Mouse (Mus musculus): ENCODE results near the gene Tas1r1.

Tas1r1 gene

GRCm38 (mm10) chr4:151988342-151989109 lies 49.8 kb downstream of the Tas1r1 start, which contains the start of gene Thap3:
Thap3 (minus strand) TSS chr4:151988997.
- peak; percentile 69 to 81 for DNase-seq (ENCODE audit: low spot score in 2 of 2)

DNA sequence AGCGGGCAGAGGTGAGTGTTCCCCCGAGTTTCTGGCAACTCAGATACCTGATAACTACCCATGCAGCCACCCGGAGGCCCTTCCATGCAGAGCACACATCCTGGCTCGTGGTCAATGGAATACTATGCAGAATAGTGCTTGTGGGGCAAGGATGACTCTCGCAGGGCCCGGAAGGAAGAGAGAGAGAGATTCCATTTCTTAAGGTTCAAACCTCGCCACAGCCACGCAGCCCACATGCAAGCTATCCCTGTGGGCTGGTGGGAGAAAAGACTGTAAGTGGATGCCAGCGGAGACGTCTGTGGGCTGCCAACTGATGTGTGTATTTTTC lies 50.4 kb downstream of the Tas1r1 start:
- no peak for DNase-seq (ENCODE audit: low spot score in 2 of 2)

- no peak for DNase-seq (ENCODE audit: low spot score in 2 of 2)
Observed at GRCm38 (mm10) chr4:151986650-151987049, 51.7 kb downstream of the Tas1r1 start.

- DNase-seq (ENCODE audit: low spot score in 2 of 2), result no peak
Observed at GRCm38 (mm10) chr4:151985886-151986285, 52.5 kb downstream of the Tas1r1 start.

- no peak for DNase-seq (ENCODE audit: low spot score in 2 of 2)
Observed at GRCm38 (mm10) chr4:151983560-151983959, 54.8 kb downstream of the Tas1r1 start.

- DNase-seq (ENCODE audit: low spot score in 2 of 2), result no peak
Observed at GRCm38 (mm10) chr4:151983043-151983442, 55.3 kb downstream of the Tas1r1 start.

GRCm38 (mm10) chr4:151981363-151981762 lies 57.0 kb downstream of the Tas1r1 start:
- DNase-seq (ENCODE audit: low spot score in 2 of 2), result peak; percentile 79 to 82

- no peak for DNase-seq (ENCODE audit: low spot score in 2 of 2)
Observed at GRCm38 (mm10) chr4:151980699-151981098, 57.7 kb downstream of the Tas1r1 start.
